Mouse (Mus musculus) urinary bladder, postnatal 10 days (tissue): ENCODE data around the gene Ppm1m.

ENCODE experiments used
- DNase-seq: peaks from one replicate; pipeline ENCODE4 v3.0.0; 2022; ENCODE audit warnings: low spot score

Ppm1m gene

DNA sequence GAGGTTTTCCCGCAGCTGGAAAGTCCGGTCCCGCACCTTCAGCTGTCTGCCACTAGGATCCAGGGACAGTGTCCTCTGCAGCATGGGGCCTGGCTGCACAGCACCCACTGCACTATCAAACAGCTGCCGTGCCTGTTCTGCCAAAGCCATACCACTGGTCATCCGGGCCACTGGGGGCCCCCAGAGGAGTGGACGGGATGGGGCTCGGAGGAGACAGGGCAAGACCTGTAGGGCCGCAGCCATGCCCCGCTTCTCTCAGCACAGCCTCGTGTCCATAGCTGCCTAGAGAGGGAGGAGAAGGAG, 42.0 kb downstream of the Ppm1m start:
- DNase-seq: no peak

DNA sequence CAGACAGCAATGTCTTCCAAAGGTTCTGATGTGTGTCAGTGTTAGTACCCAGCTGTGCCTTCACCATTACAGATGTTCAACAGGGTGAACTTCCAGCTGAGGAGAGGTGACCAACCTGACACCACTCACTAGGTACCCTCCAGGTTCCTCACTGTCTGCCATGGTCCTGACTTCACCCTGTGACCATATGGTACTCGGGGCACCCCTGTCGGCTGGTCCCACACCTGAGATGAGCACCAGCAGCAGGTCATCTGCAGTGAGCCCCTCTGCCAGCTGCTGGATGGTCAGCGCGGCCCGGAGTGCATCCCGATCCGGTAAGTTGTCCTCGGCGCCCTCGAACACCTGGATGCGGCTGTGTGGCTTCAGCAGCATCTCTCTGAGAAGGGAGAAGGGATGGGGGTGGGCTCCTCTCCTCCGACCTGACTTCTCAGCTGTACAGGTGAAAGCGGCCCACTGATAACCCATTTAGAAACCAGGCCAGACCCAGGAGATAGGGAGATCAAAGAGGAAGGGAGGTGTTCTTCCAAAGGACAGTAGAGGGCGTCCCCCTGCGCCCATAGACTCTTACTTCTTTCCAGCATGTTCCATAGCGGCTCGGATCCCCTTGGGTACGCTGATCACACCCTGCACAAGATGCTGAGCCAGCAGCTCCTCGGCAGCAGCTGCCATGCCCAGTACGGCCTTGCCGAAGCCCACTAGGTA, 42.5 kb downstream of the Ppm1m start:
- no peak for DNase-seq

DNA sequence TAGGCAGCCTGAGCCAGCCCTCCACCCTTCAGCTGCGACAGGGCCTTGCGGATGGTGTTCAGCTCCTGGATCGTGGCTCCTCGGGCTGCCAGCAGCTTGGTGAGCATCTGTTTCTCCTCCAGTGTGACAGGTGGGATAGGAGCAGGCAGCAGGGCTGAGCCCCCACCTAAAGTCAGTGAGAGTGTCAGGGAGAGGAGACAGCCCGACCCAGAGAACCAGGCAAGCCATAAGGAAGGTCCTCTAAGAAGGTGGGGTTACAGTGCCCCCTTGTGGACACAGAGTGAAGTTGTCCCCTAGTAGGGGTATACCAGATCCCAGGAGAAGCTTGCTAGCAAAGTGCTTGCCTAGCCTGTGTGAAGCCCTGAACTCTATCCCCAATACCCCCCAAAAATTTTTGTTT, 43.1 kb downstream of the Ppm1m start:
- no peak for DNase-seq

DNA sequence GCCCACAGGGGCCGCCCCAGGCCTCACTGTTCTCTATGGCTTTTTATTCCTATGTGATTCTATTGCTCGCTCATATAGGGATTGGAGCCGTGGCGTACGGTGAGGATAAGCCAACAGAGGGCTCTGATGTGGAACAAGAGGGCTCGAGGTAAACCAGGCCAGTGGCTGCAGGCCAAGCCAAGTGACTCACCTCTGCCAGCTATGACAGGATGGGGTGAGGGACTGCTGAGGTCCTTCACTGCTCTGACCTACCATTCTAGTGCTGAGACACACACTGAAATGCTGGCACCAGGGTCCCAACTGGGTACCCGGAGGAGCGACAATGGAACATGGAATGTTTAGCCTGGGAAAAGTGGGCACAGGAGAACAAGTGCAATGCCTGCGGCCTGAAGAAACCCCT, 45.4 kb downstream of the Ppm1m start:
- no peak for DNase-seq

DNA sequence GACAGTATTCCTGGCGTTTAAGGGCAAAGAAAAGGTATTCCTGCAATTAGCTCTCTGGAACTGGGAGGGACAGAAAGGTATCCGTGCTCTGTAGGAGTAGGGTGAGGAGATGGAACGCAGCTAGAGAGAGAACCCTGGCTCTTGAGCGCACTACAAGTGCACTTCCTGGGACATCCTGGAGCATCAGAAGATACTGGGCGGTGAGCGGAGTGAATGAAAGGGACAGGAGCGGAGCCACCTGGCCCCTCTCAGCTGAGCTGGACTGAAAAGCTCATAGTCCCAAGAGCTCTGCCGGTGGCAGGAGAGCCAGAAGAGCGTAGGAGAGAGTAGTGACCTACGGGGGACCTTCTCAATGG, 50.2 kb downstream of the Ppm1m start:
- no peak for DNase-seq

DNA sequence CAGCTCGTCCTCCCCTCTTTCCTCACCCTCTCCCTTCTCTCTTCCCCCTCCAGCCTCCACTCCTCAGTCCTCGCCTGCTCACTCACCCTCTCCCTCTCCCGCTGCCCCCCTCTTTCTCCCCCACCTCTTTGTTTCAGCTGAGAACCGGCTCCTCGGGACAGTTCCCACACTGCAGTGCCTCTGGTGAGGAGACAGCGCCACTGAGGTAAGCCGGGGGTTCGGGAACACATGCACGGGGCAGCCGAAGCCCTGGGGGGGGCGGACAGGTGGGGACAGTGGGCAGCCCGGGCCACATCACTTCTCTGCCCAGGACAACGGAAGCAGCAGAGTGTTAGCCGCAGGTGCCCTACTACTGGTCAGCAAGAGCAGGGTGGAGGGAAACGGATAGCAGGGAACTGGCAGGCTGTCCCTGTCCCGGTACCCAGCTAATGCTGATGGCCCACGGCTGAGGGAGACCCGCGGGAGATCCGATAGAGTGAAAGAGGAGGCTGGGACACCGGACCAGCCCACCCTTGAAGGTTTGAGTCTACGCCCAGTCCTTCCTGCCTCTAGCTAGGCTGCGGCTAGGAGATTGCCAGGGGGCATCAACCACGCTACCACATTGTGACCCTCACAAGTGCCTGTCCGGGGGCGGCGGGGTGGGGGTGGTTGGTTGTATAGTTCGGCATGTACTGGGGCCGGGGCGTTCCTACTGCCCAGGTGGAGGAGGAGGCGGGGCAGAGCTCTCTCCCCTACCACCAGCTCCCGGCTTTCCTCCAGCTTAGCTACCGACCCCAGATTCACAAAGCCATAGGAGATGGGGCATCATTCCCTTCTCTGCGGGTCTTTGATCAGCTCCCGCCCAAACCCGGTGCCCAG, 50.8 kb downstream of the Ppm1m start:
- no peak for DNase-seq

DNA sequence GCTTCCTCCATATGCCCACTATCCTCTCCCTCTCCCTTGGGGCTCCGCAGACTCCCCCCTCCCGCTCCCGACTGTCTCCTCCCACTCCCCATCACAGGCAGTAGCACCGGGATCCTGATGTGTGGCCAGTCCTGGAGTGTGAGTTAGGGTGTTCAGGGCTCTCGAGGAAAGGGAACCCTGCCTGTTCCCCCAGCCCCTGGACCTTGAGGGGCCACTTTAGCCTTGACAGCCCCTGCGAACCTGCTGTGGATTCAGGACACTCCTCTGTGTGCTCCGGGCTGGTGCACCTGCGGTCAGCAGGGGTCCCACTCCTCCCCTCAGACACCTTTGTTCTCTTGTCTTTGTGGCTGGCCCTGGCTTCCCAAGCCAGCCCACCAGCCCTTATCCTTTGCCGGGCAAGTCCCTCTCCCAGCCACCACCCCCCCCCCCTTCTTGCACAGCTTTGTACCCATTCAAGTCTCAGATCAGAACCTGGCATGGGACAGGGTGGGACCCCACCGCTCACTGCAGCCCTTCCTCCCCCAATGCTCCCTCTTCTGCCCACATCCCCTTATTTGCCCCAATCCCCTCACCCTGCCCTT, 51.6 kb downstream of the Ppm1m start:
- DNase-seq: no peak

DNA sequence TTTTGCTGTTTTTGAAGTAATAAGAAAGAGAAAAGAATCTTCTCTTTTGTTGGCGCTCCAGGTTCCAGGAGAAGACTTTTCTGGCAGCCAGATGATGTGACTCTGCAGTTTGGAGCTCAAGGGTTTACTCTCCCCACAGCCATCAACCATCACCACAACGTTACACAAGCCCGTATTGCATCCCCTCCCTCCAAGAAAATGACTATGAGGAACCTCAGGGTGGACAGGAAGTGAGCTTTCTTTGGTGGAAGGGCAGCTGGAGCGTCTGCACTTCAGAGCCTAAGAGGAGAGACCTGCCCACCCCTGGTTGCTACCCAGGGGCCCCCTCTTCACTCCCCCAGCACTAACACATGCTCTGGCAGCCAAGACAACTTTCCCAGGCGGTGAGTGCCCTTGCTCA, 52.3 kb downstream of the Ppm1m start:
- DNase-seq: no peak

DNA sequence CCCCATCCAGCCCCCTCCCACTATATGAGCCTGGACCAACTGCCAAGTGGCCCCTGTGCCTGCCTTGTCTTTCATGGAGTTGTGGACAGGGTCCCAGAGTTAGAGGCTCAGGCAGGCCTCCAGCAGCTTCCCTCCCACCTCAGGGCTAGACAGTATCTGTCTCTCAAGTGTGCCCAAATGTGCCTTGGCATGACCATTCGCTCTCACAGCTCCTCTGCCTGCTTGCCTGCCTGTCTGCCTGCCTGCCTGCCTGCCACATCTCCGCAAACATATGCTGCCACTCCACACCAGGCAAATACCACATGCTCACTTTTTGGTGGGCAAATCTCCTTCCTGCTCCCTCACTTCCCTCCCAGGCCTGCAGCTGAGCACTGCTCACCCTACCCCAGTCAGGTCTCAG, 54.0 kb downstream of the Ppm1m start:
- no peak for DNase-seq
